Mouse (Mus musculus): ENCODE measurements around the gene Odr4.

Odr4 gene

GRCm38 (mm10) chr1:150392638-150393487, at the start of gene Odr4, which contains the start of gene Tpr:
Odr4 (minus strand) TSS chr1:150393080.
Tpr (plus strand) TSS chr1:150392838.
- in situ Hi-C loops (cut with MboI, MseI) = no loop called here

- in situ Hi-C loops (cut with MboI, MseI) = no loop called here
These were observed 48.9 kb upstream of the Odr4 start for GRCm38 (mm10) chr1:150441731-150442130.

GRCm38 (mm10) chr1:150438641-150439040, 45.8 kb upstream of the Odr4 start:
- in situ Hi-C loops (cut with MboI, MseI) = loop anchor here (10.0 kb wide), 1 partner anchor 916 kb away; no protein-coding TSS in a partner anchor

GRCm38 (mm10) chr1:150426216-150426615, 33.3 kb upstream of the Odr4 start:
- in situ Hi-C loops (cut with MboI, MseI) = no loop called here

GRCm38 (mm10) chr1:150425665-150426064, 32.8 kb upstream of the Odr4 start:
- in situ Hi-C loops (cut with MboI, MseI) = no loop called here

- in situ Hi-C loops (cut with MboI, MseI) = no loop called here
These were observed 25.5 kb upstream of the Odr4 start for GRCm38 (mm10) chr1:150418426-150418825.

- in situ Hi-C loops (cut with MboI, MseI) = no loop called here
These were observed 23.1 kb upstream of the Odr4 start for GRCm38 (mm10) chr1:150416006-150416405.

GRCm38 (mm10) chr1:150409996-150410395, 17.1 kb upstream of the Odr4 start:
- in situ Hi-C loops (cut with MboI, MseI) = loop anchor here (10.0 kb wide), 1 partner anchor 1165 kb away; the partner anchor contains the start of gene Fam129a

GRCm38 (mm10) chr1:150407285-150407684, 14.4 kb upstream of the Odr4 start:
- in situ Hi-C loops (cut with MboI, MseI) = loop anchor here (10.0 kb wide), 1 partner anchor 1168 kb away; the partner anchor contains the start of gene Fam129a

GRCm38 (mm10) chr1:150404555-150404954, 11.7 kb upstream of the Odr4 start:
- in situ Hi-C loops (cut with MboI, MseI) = loop anchor here (10.0 kb wide), 1 partner anchor 1170 kb away; the partner anchor contains the start of gene Fam129a

GRCm38 (mm10) chr1:150403914-150404313, 11.0 kb upstream of the Odr4 start:
- in situ Hi-C loops (cut with MboI, MseI) = loop anchor here (10.0 kb wide), 1 partner anchor 1171 kb away; the partner anchor contains the start of gene Fam129a

- in situ Hi-C loops (cut with MboI, MseI) = no loop called here
These were observed 3.1 kb upstream of the Odr4 start for GRCm38 (mm10) chr1:150396001-150396400.

GRCm38 (mm10) chr1:150393488-150393852, 590 bp upstream of the Odr4 start:
- in situ Hi-C loops (cut with MboI, MseI) = no loop called here

GRCm38 (mm10) chr1:150391931-150392637, 796 bp downstream of the Odr4 start:
- in situ Hi-C loops (cut with MboI, MseI) = no loop called here

- in situ Hi-C loops (cut with MboI, MseI) = no loop called here
These were observed 3.3 kb downstream of the Odr4 start for GRCm38 (mm10) chr1:150389390-150390129.

- in situ Hi-C loops (cut with MboI, MseI) = no loop called here
These were observed 5.3 kb downstream of the Odr4 start for GRCm38 (mm10) chr1:150387572-150387971.

GRCm38 (mm10) chr1:150384138-150384537, 8.7 kb downstream of the Odr4 start:
- in situ Hi-C loops (cut with MboI, MseI) = no loop called here

- in situ Hi-C loops (cut with MboI, MseI) = no loop called here
These were observed 18.6 kb downstream of the Odr4 start for GRCm38 (mm10) chr1:150374247-150374646.

GRCm38 (mm10) chr1:150372895-150373294, 20.0 kb downstream of the Odr4 start:
- in situ Hi-C loops (cut with MboI, MseI) = no loop called here

- in situ Hi-C loops (cut with MboI, MseI) = no loop called here
These were observed 32.0 kb downstream of the Odr4 start for GRCm38 (mm10) chr1:150360864-150361263.

- in situ Hi-C loops (cut with MboI, MseI) = no loop called here
These were observed 57.8 kb downstream of the Odr4 start for GRCm38 (mm10) chr1:150335111-150335510.

- in situ Hi-C loops (cut with MboI, MseI) = no loop called here
These were observed 73.7 kb downstream of the Odr4 start, which contains the start of gene Pdc for GRCm38 (mm10) chr1:150319205-150319604. Pdc (plus strand) TSS chr1:150319417.
